ENCODE assay signal across 20 mouse cellular contexts in the genomic region with DNA sequence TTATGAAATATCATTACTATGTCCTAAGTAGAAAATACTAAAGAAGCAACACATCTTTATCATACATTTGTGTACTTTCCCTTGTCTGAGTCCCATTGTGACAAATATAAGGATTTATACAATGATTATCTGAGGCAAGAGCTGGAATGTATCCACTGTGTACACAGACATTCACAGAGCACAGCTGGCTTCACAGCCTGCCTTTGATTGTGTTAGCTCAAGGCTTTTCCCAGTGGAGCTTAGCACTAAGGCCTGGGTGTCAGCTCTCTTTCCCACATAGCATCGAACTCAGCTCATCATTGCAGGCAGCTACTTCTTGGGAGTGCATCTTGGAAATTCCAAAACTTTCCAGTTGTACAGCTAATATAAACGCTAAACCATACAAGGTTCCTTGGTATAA.
DNase-seq lines count a peak whose midpoint lies in the region; ATAC-seq and TF ChIP-seq lines count a peak whose summit lies in the region.
"Had no signal": no experiment of that assay in that cellular context is flagged by ENCODE, and none has a peak within 500 bp of the region (broad histone marks: within the 10 kb centered on the region; RNA-seq: fewer than 3 reads in every experiment).

No protein-coding gene starts in this region.

- H3K9me3 ChIP-seq in kidney, postnatal 0 days (replicated peaks; ENCODE audit: low read length) = no peaks in the 10 kb centered on the region
- no peaks in the 10 kb centered on the region for H3K9me3 ChIP-seq in midbrain, embryonic 10.5 days (replicated peaks)
- no peaks in the 10 kb centered on the region for H3K9me3 ChIP-seq in midbrain, embryonic 15.5 days
- H3K9me3 ChIP-seq in stomach, embryonic 16.5 days (replicated peaks; ENCODE audit: control insufficient read depth, low read length) = no peaks in the 10 kb centered on the region
- H3K9me3 ChIP-seq: embryonic facial prominence, embryonic 13.5 days; forebrain, embryonic 10.5 days; hindbrain, embryonic 13.5 days; liver, embryonic 12.5 days had no signal

- TF ChIP-seq CTCF in kidney, postnatal 0 days (IDR thresholded peaks at IDR 0.05; ENCODE audit: low read depth) = no peak

- no peaks in the 10 kb centered on the region for H3K27me3 ChIP-seq in kidney, postnatal 0 days (ENCODE audit: insufficient read depth, low read length)
- H3K27me3 ChIP-seq in midbrain, embryonic 10.5 days (ENCODE audit: low read depth, poor library complexity, severe bottlenecking) = no peaks in the 10 kb centered on the region
- no peaks in the 10 kb centered on the region for H3K27me3 ChIP-seq in midbrain, embryonic 15.5 days (replicated peaks)
- H3K27me3 ChIP-seq in stomach, embryonic 16.5 days (ENCODE audit: control insufficient read depth, insufficient read depth, low read length) = no peaks in the 10 kb centered on the region
- H3K27me3 ChIP-seq: embryonic facial prominence, embryonic 13.5 days; hindbrain, embryonic 13.5 days; liver, embryonic 12.5 days; neural tube, embryonic 12.5 days had no signal

- H3K9ac ChIP-seq in kidney, postnatal 0 days (ENCODE audit: low read depth, low read length) = no peak overlapping the region
- no peak overlapping the region for H3K9ac ChIP-seq in midbrain, embryonic 15.5 days
- no peak overlapping the region for H3K9ac ChIP-seq in stomach, embryonic 16.5 days (ENCODE audit: low read length)
- H3K9ac ChIP-seq: embryonic facial prominence, embryonic 13.5 days; hindbrain, embryonic 13.5 days; liver, embryonic 12.5 days; neural tube, embryonic 12.5 days had no signal

- ATAC-seq in kidney, postnatal 0 days (replicated peaks; ENCODE audit: low FRiP score, low read depth) = no peak
- ATAC-seq in midbrain, embryonic 15.5 days (replicated peaks) = no peak
- peak; percentile 93 for ATAC-seq in stomach, embryonic 16.5 days (ENCODE audit: insufficient read depth, low FRiP score)
- ATAC-seq: liver, embryonic 12.5 days had no signal

- WGBS in kidney, postnatal 0 days = 65% methylated on average over 2 of the region's 2 CpGs
- 72% methylated on average over 2 of the region's 2 CpGs for WGBS in midbrain, embryonic 10.5 days
- 63% methylated on average over 2 of the region's 2 CpGs for WGBS in midbrain, embryonic 15.5 days
- WGBS in stomach, embryonic 16.5 days = 28% methylated on average over 2 of the region's 2 CpGs

- no peaks in the 10 kb centered on the region for H3K4me1 ChIP-seq in kidney, postnatal 0 days (replicated peaks; ENCODE audit: insufficient read depth, low read length)
- H3K4me1 ChIP-seq in midbrain, embryonic 10.5 days = peaks cover 6% of the 10 kb centered on the region; the same call in 1 of the 2 replicates
- H3K4me1 ChIP-seq in midbrain, embryonic 15.5 days = no peaks in the 10 kb centered on the region
- H3K4me1 ChIP-seq in stomach, embryonic 16.5 days (ENCODE audit: control insufficient read depth, insufficient read depth, low read length) = no peaks in the 10 kb centered on the region
- H3K4me1 ChIP-seq: hindbrain, embryonic 13.5 days; liver, embryonic 12.5 days; neural tube, embryonic 12.5 days had no signal

- no peak overlapping the region for H3K4me2 ChIP-seq in kidney, postnatal 0 days (ENCODE audit: low read length)
- H3K4me2 ChIP-seq in midbrain, embryonic 15.5 days = no peak overlapping the region
- H3K4me2 ChIP-seq in stomach, embryonic 16.5 days (ENCODE audit: low read depth, low read length) = no peak overlapping the region
- H3K4me2 ChIP-seq: embryonic facial prominence, embryonic 13.5 days; hindbrain, embryonic 13.5 days; liver, embryonic 12.5 days; neural tube, embryonic 12.5 days had no signal

- H3K36me3 ChIP-seq in kidney, postnatal 0 days (ENCODE audit: insufficient read depth, low read length) = no peaks in the 10 kb centered on the region
- H3K36me3 ChIP-seq in midbrain, embryonic 10.5 days = no peaks in the 10 kb centered on the region
- no peaks in the 10 kb centered on the region for H3K36me3 ChIP-seq in midbrain, embryonic 15.5 days (replicated peaks)
- H3K36me3 ChIP-seq in stomach, embryonic 16.5 days (ENCODE audit: control insufficient read depth, insufficient read depth, low read length) = no peaks in the 10 kb centered on the region
- H3K36me3 ChIP-seq: embryonic facial prominence, embryonic 13.5 days; forebrain, embryonic 10.5 days; hindbrain, embryonic 13.5 days; liver, embryonic 12.5 days; neural tube, embryonic 12.5 days had no signal

- DNase-seq in embryo, embryonic 10 days (ENCODE audit: low spot score) = peak; percentile 27
- no peak for DNase-seq in embryo, embryonic 10.5 days (ENCODE audit: low spot score)
- peak; percentile 49 for DNase-seq in kidney, postnatal 0 days (ENCODE audit: low spot score)
- DNase-seq in kidney, adult 11 months = no peak
- no peak for DNase-seq in midbrain, embryonic 10.5 days (ENCODE audit: low spot score)
- DNase-seq in spleen, adult 18-20 months = no peak
- DNase-seq: adrenal gland, adult 2 months; cerebellum, postnatal 10 days; gastrocnemius, postnatal 14 days; kidney, adult 2 months; layer of hippocampus, postnatal 36 days; left cerebral cortex, postnatal 4 days; thymus, postnatal 25 days had no signal

- H3K4me3 ChIP-seq in kidney, postnatal 0 days (replicated peaks; ENCODE audit: low read depth, low read length) = no peak overlapping the region
- no peak overlapping the region for H3K4me3 ChIP-seq in midbrain, embryonic 10.5 days
- H3K4me3 ChIP-seq in midbrain, embryonic 15.5 days = no peak overlapping the region
- H3K4me3 ChIP-seq in stomach, embryonic 16.5 days (replicated peaks; ENCODE audit: low read length) = no peak overlapping the region
- H3K4me3 ChIP-seq: embryonic facial prominence, embryonic 13.5 days; forebrain, embryonic 10.5 days; hindbrain, embryonic 13.5 days; liver, embryonic 12.5 days; neural tube, embryonic 12.5 days had no signal

- H3K27ac ChIP-seq in kidney, postnatal 0 days = no peak overlapping the region
- H3K27ac ChIP-seq in midbrain, embryonic 10.5 days (replicated peaks) = 0 out of 2 replicates have a peak overlapping the region, but pooled peaks have one; percentile 17
- H3K27ac ChIP-seq in midbrain, embryonic 15.5 days = no peak overlapping the region
- peak overlapping the region; percentile 37 for H3K27ac ChIP-seq in stomach, embryonic 16.5 days (ENCODE audit: low read length)
- H3K27ac ChIP-seq: embryonic facial prominence, embryonic 13.5 days; forebrain, embryonic 10.5 days; hindbrain, embryonic 13.5 days; liver, embryonic 12.5 days; neural tube, embryonic 12.5 days had no signal

Comparison
In these comparisons a context has a peak if more than half of its experiments do, and no peak if none do; other contexts are left out.
1. DNase-seq: peak in embryo, embryonic 10 days (single experiment) and kidney, postnatal 0 days (single experiment); none in embryo, embryonic 10.5 days (single experiment), kidney, adult 11 months (single experiment), midbrain, embryonic 10.5 days (single experiment) and spleen, adult 18-20 months (0 of 2).
2. H3K27ac ChIP-seq: peak in midbrain, embryonic 10.5 days (single experiment) and stomach, embryonic 16.5 days (single experiment); none in kidney, postnatal 0 days (single experiment) and midbrain, embryonic 15.5 days (single experiment).